Mouse (Mus musculus) lung, postnatal 0 days (tissue): ENCODE measurements around the gene Phgdh. TPM values are rescaled to one million over a fixed set of nuclear protein-coding genes. Genes with fewer than 3 reads are reported as not detected.

Source experiments
- ATAC-seq: fragments of 200-750 bp; cut with Nextera tagmentation; 2 replicates; pipeline ENCODE4 v1.8.0; 2017; ENCODE audit warnings: moderate library complexity
- DNase-seq: peaks from one replicate; pipeline ENCODE4 v3.0.0-alpha.2; 2016; ENCODE audit warnings: low spot score
- H3K27ac ChIP-seq: fragments of 300-500 bp; sonication (generic); 2 replicates; pipeline ENCODE4 v1.5.1; 2014; ENCODE audit warnings: antibody characterized with exemption, mild to moderate bottlenecking, low read length, mixed read lengths
- H3K27me3 ChIP-seq: fragments of 300-500 bp; sonication (generic); replicated peaks from 2 replicates; pipeline ENCODE4 v1.6.1; 2014; ENCODE audit warnings: low read length, mixed read lengths; ENCODE audit not compliant: insufficient read depth
- H3K36me3 ChIP-seq: fragments of 300-500 bp; sonication (generic); 2 replicates; pipeline ENCODE4 v1.6.1; 2014; ENCODE audit warnings: low read length, mixed read lengths; ENCODE audit not compliant: insufficient read depth
- H3K4me1 ChIP-seq: fragments of 300-500 bp; sonication (generic); 2 replicates; pipeline ENCODE4 v1.6.1; 2014; ENCODE audit warnings: antibody characterized with exemption, low read depth, low read length, mixed read lengths; ENCODE audit not compliant: insufficient read depth
- H3K4me2 ChIP-seq: fragments of 300-500 bp; sonication (generic); replicated peaks from 2 replicates; pipeline ENCODE4 v1.6.1; 2014; ENCODE audit warnings: low read depth, mild to moderate bottlenecking, low read length, moderate library complexity, mixed read lengths
- H3K4me3 ChIP-seq: fragments of 300-500 bp; sonication (generic); 2 replicates; pipeline ENCODE4 v1.5.1; 2014; ENCODE audit warnings: low read depth, low read length
- H3K9ac ChIP-seq: fragments of 300-500 bp; sonication (generic); replicated peaks from 2 replicates; pipeline ENCODE4 v1.6.1; 2014; ENCODE audit warnings: low read depth, mild to moderate bottlenecking
- H3K9me3 ChIP-seq: fragments of 300-500 bp; sonication (generic); 2 replicates; pipeline ENCODE4 v1.6.1; 2016; ENCODE audit warnings: low read length, mixed read lengths
- CTCF ChIP-seq: IDR thresholded peaks from 2 replicates; pipeline ENCODE4 v1.5.1; 2016; ENCODE audit warnings: antibody characterized with exemption, mild to moderate bottlenecking
- EP300 ChIP-seq: IDR thresholded peaks from 2 replicates; pipeline ENCODE4 v1.6.1; 2016; ENCODE audit warnings: antibody characterized with exemption, mild to moderate bottlenecking, control low read depth
- WGBS: fragments of 180-500 bp; shearing (Covaris S2); extraction: QIAGEN DNeasy Blood & Tissue Kit; methylation state at CpG from one replicate; pipeline ENCODE4 v1.1.7; 2014; 5-methylcytosine and 5-hydroxymethylcytosine counted together
- polyA plus RNA-seq: library from polyadenylated mRNA; unstranded; fragments of >200 nt; fragmentation: Nextera tagmentation; extraction: Ambion mirVana; gene quantifications from 2 replicates; pipeline ENCODE4 v1.2.1, GENCODE M21; 2015

Gene Phgdh
- polyA plus RNA-seq, 1 experiment from 2014 or later = 12.1 TPM

GRCm38 (mm10) chr3:98381677-98382245, 42.0 kb upstream of the Phgdh start:
- Histone ChIP-seq H3K9me3 (no peaks in the 10 kb centered on the region), H3K4me2 (peak overlapping the region; percentile 83), H3K27me3 (no peaks in the 10 kb centered on the region), H3K4me3 (peak overlapping the region; percentile 50), H3K27ac (no peak overlapping the region), H3K4me1 (peaks cover 10% of the 10 kb centered on the region; the same call in 1 of the 2 replicates), H3K36me3 (no peaks in the 10 kb centered on the region), H3K9ac (peak overlapping the region; percentile 68)
- ATAC-seq = no peak
- DNase-seq = peak; percentile 37
- TF ChIP-seq CTCF = peak; percentile 61
- no peak for TF ChIP-seq EP300
- WGBS = 6% methylated on average over 16 of the region's 17 CpGs

GRCm38 (mm10) chr3:98379236-98379635, 39.4 kb upstream of the Phgdh start:
- H3K27me3 ChIP-seq = no peaks in the 10 kb centered on the region
- no peak overlapping the region for H3K27ac ChIP-seq
- TF ChIP-seq CTCF (no peak), EP300 (0 out of 2 replicates have a peak, but pooled peaks have one; percentile 25)
- no peak overlapping the region for H3K4me2 ChIP-seq
- 9% methylated on average over 7 of the region's 7 CpGs for WGBS
- H3K36me3 ChIP-seq = no peaks in the 10 kb centered on the region
- ATAC-seq (no peak), DNase-seq (no peak)
- peaks cover 11% of the 10 kb centered on the region; the same call in 1 of the 2 replicates for H3K4me1 ChIP-seq
- no peak overlapping the region for H3K9ac ChIP-seq
- H3K4me3 ChIP-seq = no peak overlapping the region
- no peaks in the 10 kb centered on the region for H3K9me3 ChIP-seq

GRCm38 (mm10) chr3:98378267-98378666, 38.5 kb upstream of the Phgdh start:
- Histone ChIP-seq H3K4me3 (no peak overlapping the region), H3K9ac (no peak overlapping the region), H3K9me3 (no peaks in the 10 kb centered on the region), H3K27me3 (no peaks in the 10 kb centered on the region), H3K27ac (no peak overlapping the region), H3K36me3 (no peaks in the 10 kb centered on the region), H3K4me1 (peaks cover 16% of the 10 kb centered on the region; the same call in 1 of the 2 replicates), H3K4me2 (no peak overlapping the region)
- 83% methylated on average over 4 of the region's 4 CpGs for WGBS
- no peak for TF ChIP-seq CTCF
- TF ChIP-seq EP300 = no peak
- ATAC-seq = no peak
- DNase-seq = no peak

- Histone ChIP-seq H3K4me2 (no peak overlapping the region), H3K27me3 (no peaks in the 10 kb centered on the region), H3K4me3 (no peak overlapping the region), H3K9ac (no peak overlapping the region), H3K4me1 (peaks cover 11% of the 10 kb centered on the region; the same call in 1 of the 2 replicates), H3K36me3 (no peaks in the 10 kb centered on the region), H3K9me3 (no peaks in the 10 kb centered on the region), H3K27ac (peak overlapping the region; percentile 64)
- DNase-seq (peak; percentile 72), ATAC-seq (peak; percentile 82)
- 60% methylated on average over 5 of the region's 5 CpGs for WGBS
- TF ChIP-seq EP300 (no peak), CTCF (no peak)
These were observed 35.2 kb upstream of the Phgdh start for GRCm38 (mm10) chr3:98374980-98375379.

GRCm38 (mm10) chr3:98374062-98374719, 34.4 kb upstream of the Phgdh start:
- Histone ChIP-seq H3K27me3 (no peaks in the 10 kb centered on the region), H3K4me2 (no peak overlapping the region), H3K27ac (peak overlapping the region; percentile 64), H3K9ac (no peak overlapping the region), H3K9me3 (no peaks in the 10 kb centered on the region), H3K4me1 (peaks cover 11% of the 10 kb centered on the region; the same call in 1 of the 2 replicates), H3K36me3 (no peaks in the 10 kb centered on the region), H3K4me3 (no peak overlapping the region)
- ATAC-seq (peak; percentile 77), DNase-seq (peak; percentile 69)
- no peak for TF ChIP-seq CTCF
- TF ChIP-seq EP300 = peak; percentile 94
- 28% methylated on average over 3 of the region's 3 CpGs for WGBS

DNA sequence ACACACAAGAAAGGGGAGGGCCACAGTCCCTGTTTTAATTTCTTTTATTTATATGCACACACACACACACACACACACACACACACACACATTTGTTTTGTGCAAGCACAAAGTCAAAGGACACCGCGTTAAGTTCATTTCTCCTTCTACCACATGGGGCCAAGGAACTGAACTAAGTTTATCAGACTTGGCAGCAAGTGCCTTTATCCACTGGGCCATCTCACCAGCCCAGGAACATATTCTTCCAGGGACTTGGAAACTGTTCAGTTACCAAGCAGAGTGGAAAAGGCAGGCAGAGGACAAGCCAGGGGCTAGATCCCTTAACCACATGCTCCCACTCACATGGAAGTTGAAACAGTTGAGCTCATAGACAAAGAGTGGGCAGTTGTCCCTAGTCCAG, 29.0 kb upstream of the Phgdh start:
- H3K4me3 ChIP-seq = no peak overlapping the region
- no peaks in the 10 kb centered on the region for H3K36me3 ChIP-seq
- no peak overlapping the region for H3K27ac ChIP-seq
- TF ChIP-seq CTCF = no peak
- TF ChIP-seq EP300 = no peak
- no peaks in the 10 kb centered on the region for H3K9me3 ChIP-seq
- no peaks in the 10 kb centered on the region for H3K27me3 ChIP-seq
- no peak overlapping the region for H3K9ac ChIP-seq
- H3K4me2 ChIP-seq = no peak overlapping the region
- peaks cover under 1% of the 10 kb centered on the region; the same call in 1 of the 2 replicates for H3K4me1 ChIP-seq
- no peak for ATAC-seq
- 100% methylated on average over 2 of the region's 2 CpGs for WGBS
- no peak for DNase-seq
